Mouse (Mus musculus) large intestine, adult 2 months (tissue): Measurements from ENCODE around the gene Tmem150b. TPM values are rescaled to one million over a fixed set of nuclear protein-coding genes. Genes with fewer than 3 reads are reported as not detected.
A peak's percentile ranks its signal among the peaks of the same experiment; 100 is the strongest.

Experiments
- DNase-seq: peaks from one replicate; pipeline ENCODE4 v3.0.0-alpha.2; 2012; ENCODE audit warnings: low read depth, low spot score
- WGBS: fragments of 180-500 bp; shearing (Covaris S2); methylation state at CpG from one replicate; pipeline ENCODE4 v1.1.7; 2018; 5-methylcytosine and 5-hydroxymethylcytosine counted together
- polyA plus RNA-seq: library from polyadenylated mRNA; depleted of rRNA; stranded (reverse); fragments of >200 nt; gene quantifications from 2 replicates; pipeline ENCODE4 v1.2.3, GENCODE M21; 2012; rRNA removed

The Tmem150b gene
- 84.0 and 118 TPM in 2 replicates for polyA plus RNA-seq

DNA sequence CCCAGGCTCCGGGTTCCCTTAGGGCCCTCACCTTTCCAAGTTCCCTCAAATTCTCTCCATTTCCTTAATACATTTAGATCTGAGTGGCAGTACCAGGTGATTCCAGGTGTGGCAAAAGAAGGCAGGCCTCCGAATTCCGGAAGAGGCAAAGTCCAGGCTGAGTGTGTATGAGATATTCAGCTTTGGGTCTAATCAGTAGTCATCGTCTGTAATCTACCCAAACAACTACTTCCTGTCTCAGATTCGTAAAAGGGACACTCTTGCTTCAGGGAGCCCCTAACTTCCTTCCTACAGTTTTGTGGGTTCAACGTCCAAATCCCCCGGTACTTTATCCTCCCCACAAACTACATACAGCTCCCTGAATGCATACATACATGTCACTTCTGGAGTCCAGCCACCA lies at the start of gene Tmem150b:
Tmem150b (minus strand) TSS at position 81 of the 400 bp plus-strand sequence.
- WGBS: 15% methylated on average over 7 of the region's 7 CpGs
- DNase-seq: peak; percentile 87

GRCm38 (mm10) chr7:4771202-4771601 lies 46.2 kb upstream of the Tmem150b start, which contains the start of gene Fam71e2:
TSS of gene Fam71e2 (minus strand) at chr7:4771302.
- 65% methylated on average over 5 of the region's 5 CpGs for whole genome bisulfite sequencing
- no peak for DNase-seq

- no peak for DNase-seq
- WGBS: 10% methylated on average over 4 of the region's 4 CpGs
Measured at GRCm38 (mm10) chr7:4764946-4765710, 40.1 kb upstream of the Tmem150b start.

- DNase-seq: no peak
- WGBS: 10% methylated on average over 1 of the region's 1 CpGs
Measured at GRCm38 (mm10) chr7:4759670-4760069, 34.6 kb upstream of the Tmem150b start.

- DNase-seq: no peak
- 9% methylated on average over 24 of the region's 24 CpGs for WGBS
Measured at GRCm38 (mm10) chr7:4752821-4753570, 27.9 kb upstream of the Tmem150b start, which contains the start of gene Cox6b2. TSS of gene Cox6b2 (minus strand) at chr7:4753094.

GRCm38 (mm10) chr7:4751971-4752820 lies 27.1 kb upstream of the Tmem150b start:
- no peak for DNase-seq

DNA sequence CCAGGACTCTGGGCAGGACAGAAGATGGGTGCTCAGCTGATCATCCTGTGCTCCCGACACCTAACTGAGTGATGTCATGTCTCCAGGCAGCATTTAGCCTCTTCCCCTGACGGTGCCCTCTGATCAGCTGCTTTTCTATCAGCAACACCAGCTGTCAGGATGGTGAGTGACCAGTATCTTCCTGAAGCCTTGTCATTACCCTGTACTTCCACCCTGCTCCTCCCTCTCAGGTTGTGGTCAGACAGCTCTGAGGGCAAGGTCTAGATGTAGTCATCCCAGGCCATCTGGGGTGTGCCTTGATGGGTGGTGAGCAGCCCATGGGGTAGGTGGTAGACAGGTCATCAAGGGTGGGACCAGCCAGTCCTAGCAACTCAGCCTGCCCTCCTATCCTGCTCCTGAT lies 24.1 kb upstream of the Tmem150b start:
- no peak for DNase-seq
- 79% methylated on average over 2 of the region's 2 CpGs for WGBS

More at GRCm38 (mm10) chr7:4751971-4752820, 27.1 kb upstream of the Tmem150b start:
- WGBS: 2% methylated on average over 30 of the region's 30 CpGs

- WGBS: 76% methylated on average over 4 of the region's 4 CpGs
- DNase-seq: no peak
Measured at GRCm38 (mm10) chr7:4748321-4748720, 23.3 kb upstream of the Tmem150b start.

DNA sequence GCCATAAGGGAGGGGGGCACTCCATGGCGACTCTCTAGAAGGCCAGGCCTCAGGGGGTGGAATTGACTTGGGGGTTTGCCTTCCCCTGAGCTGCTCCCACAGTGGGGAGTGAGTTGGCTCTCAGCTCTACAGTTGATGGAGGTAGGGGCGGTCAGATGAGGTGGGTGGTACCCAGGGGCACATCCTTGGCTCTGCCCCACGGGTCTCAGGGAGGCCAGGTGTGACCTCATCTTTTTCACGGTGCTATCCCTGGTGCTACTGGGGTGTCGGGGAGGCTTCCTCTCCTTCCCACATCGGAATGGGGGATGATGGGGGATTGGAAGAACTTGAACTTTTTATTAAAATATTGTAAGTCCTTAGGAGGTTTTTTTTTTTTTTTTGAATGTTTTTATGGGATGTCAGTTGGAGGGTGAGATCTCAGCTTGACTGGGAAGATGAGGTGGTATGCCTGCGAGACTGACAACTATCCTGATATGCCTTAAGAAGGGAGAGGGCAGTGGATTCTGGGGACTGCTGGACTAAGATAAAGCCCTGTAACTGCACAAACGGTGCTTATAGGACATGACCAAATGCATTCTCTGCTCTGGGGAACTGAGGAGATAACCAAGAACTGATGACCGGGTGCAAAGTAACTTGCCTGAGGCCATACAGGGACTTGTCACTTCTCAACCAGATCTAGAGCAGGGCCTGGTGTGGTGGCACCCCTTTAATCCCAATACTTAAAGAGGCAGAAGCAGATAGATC lies 22.3 kb upstream of the Tmem150b start:
- no peak for DNase-seq
- 81% methylated on average over 9 of the region's 9 CpGs for WGBS

DNA sequence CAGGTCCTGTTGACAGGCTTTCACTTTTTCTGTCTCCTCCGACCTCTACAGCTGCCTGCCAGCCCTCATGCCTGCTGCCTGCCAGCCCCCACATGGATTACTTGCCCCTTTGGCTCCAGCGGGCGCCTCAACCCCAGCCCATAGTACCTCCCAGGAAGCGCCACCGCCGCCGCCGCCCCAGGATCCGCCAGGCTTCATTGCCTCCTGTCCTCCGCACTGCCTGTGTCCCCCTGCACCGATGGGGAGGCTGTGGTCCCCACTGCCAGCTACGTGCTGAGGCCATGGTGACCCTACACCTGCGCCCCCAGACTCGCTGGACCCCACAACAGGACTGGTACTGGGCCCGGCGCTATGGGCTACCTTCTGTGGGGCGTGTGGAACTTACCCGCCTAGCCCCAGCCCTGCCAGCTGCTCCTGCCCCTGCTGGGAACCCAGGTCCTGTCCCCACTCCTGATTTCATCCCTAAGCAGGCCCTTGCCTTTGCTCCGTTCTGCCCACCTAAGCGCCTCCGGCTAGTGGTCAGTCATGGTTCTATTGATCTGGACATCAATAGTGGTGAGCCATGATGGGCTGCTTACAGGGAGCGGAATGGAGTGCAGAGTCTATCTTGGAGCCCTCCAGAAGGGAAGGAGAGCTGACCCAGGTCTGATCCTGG lies 21.4 kb upstream of the Tmem150b start:
- no peak for DNase-seq
- WGBS: 95% methylated on average over 22 of the region's 22 CpGs

GRCm38 (mm10) chr7:4744886-4745285 lies 19.8 kb upstream of the Tmem150b start:
- 95% methylated on average over 6 of the region's 6 CpGs for WGBS
- DNase-seq: no peak

DNA sequence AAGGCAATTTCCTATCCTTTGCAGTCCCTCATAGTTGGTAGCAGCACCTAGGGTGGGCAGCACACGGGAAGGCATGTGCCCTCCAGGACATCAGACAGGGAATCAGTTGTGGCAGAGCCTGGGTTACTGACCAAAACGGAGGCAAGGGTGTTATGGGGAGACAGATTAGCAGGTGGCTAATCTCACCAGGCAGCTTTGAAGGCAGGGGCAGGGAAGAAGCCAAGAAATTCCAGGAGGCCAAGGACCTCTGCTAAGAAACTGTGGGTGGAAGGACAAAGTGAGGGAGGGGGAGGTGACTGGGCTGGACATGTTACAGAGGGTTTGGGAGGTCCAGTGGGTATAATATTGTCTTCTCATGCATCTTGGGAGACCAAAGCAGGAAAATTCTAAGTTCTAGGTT lies 18.3 kb upstream of the Tmem150b start:
- WGBS: 67% methylated on average over 2 of the region's 2 CpGs
- DNase-seq: no peak

DNA sequence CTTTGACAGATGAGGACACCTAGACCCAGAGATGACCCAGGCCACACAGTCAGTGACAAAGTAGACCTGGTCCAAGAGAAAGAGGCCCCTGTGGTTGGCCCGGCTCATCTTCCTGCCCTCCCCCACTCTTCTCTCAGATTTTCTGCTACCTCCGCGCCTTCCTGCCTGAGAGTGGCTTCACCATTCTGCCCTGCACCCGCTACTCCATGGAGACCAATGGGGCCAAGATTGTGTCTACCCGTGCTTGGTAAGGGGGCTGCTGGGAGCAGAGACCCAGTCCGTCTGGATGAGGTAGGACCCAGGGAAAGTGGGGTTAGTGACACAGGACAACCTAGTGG lies 17.4 kb upstream of the Tmem150b start:
- WGBS: 94% methylated on average over 6 of the region's 6 CpGs
- DNase-seq: no peak

DNA sequence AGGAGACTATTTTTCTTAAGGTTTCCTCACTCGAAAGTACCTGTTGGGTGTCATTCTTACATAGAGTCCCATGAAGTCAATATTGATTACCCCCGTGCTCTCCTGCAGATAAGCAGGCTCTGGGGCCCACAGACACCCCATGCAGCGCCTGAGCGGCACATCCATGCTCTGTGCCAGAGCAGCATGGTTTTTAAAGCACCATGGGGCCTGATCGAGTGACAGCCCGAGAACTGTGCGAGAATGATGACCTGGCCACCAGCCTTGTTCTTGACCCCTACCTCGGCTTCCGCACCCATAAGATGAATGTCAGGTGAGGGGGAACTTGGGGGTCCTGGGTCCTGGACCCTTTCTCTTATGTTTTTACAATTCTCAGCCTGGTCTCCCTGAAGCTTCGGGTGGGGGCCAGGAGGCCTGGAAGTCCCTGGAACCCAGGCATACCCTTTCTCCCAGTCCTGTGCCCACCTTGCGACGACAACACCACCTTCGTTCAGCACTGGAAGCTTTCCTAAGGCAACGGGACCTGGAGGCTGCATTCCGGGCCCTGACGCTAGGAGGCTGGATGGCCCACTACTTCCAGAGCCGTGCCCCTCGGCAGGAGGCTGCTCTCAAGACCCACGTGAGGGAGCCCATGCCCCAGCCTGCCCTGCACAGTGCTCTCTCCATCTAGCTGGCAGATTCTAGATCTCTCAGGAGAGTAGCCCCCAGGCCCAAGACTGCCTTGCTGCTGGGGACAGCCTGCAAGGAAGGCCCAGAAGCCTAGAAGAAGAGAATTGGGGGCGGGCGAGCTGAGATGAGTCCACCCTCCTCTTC lies 16.8 kb upstream of the Tmem150b start:
- DNase-seq: no peak
- 85% methylated on average over 21 of the region's 21 CpGs for WGBS

- no peak for DNase-seq
- WGBS: 5% methylated on average over 4 of the region's 4 CpGs
Measured at GRCm38 (mm10) chr7:4741151-4741550, 16.1 kb upstream of the Tmem150b start.

DNA sequence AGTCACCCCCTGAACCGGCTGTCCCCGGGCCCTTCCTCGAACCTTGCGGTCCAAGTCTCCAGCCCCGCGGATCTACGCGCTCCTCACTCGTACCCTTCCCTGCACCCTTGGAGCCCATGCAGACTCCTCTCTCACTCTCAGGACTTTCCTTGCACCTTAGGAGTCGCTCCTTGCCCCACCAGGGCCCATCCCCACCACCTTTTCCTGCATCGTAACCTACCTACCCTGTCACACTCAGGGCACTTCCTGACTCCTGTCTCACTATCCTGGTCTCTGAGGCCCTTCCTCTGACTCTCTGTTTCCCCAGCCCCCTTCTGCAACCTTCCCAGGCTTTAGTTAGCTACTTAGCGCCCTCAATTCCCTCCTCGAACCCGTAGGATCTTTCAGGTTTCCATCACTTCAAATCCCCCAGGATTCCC lies 15.3 kb upstream of the Tmem150b start:
- WGBS: under 1% methylated on average over 14 of the region's 14 CpGs
- DNase-seq: no peak

DNA sequence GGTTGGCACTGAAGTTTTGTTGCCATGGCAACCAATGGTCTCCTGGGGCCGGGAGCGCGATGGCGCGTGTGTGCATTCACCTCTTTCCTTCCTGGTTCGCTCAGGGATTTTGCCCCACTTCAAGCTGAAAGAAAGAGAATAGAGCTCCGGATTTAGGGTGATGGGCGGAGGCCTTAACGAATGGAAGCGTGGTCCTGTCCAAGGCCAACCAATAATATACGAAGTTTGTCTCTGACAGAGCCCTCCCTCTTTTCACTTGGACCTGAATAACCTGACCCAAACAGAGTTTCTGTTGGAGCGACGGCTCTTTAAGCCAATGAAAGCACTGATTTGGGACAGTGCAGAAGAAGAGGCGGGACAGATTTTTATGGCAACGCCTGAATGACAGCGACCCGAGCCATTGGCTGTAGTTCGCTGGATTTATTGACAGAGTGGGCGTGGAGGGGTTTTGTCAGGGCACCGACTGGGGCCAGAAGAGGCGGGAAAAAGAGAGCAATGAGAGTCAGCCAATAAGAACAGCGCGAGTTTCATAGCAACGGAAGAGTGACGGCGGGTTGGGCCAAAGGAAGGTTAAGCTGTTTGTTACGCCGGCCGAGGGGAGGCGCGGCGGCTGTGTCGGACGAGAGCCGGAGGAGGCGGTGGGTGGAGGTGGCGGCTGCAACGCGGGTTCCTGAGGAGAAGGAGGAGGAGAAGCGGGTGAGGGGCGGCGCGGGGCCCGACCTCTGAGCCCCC lies 14.7 kb upstream of the Tmem150b start, which contains the start of gene Kmt5c:
Kmt5c (plus strand) TSS at position 572 of the 732 bp plus-strand sequence.
- WGBS: under 1% methylated on average over 44 of the region's 44 CpGs
- peak; percentile 100 for DNase-seq
